Mouse (Mus musculus): ENCODE measurements at regions not wholly inside any gene's neighbourhood (a gene's known extent, or its start where the extent isn't known, plus 50 kb on each side); places are given as distances from the start of the nearest gene placed in this dataset.

GRCm38 (mm10) chr13:107389074-107389473, 367.1 kb upstream of the Kif2a start:
- H3K9ac ChIP-seq (ENCODE audit: low read length) = no peak overlapping the region
- ATAC-seq (ENCODE audit: insufficient read depth, low FRiP score) = no peak
- H3K27me3 ChIP-seq (ENCODE audit: control insufficient read depth, insufficient read depth, low read length) = no peaks in the 10 kb centered on the region
- H3K36me3 ChIP-seq (ENCODE audit: control insufficient read depth, insufficient read depth, low read length) = no peaks in the 10 kb centered on the region
- 53% methylated on average over 3 of the region's 3 CpGs for WGBS
- no peak overlapping the region for H3K27ac ChIP-seq (ENCODE audit: low read length)
- H3K4me3 ChIP-seq (replicated peaks; ENCODE audit: low read length) = no peak overlapping the region
- H3K4me2 ChIP-seq (ENCODE audit: low read depth, low read length) = no peak overlapping the region
- no peaks in the 10 kb centered on the region for H3K4me1 ChIP-seq (ENCODE audit: control insufficient read depth, insufficient read depth, low read length)
- no peaks in the 10 kb centered on the region for H3K9me3 ChIP-seq (replicated peaks; ENCODE audit: control insufficient read depth, low read length)

- no peak overlapping the region for H3K4me2 ChIP-seq (ENCODE audit: low read depth, low read length)
- WGBS = 64% methylated on average over 1 of the region's 1 CpGs
- no peaks in the 10 kb centered on the region for H3K4me1 ChIP-seq (ENCODE audit: control insufficient read depth, insufficient read depth, low read length)
- H3K9me3 ChIP-seq (replicated peaks; ENCODE audit: control insufficient read depth, low read length) = no peaks in the 10 kb centered on the region
- no peak overlapping the region for H3K27ac ChIP-seq (ENCODE audit: low read length)
- H3K27me3 ChIP-seq (ENCODE audit: control insufficient read depth, insufficient read depth, low read length) = no peaks in the 10 kb centered on the region
- H3K36me3 ChIP-seq (ENCODE audit: control insufficient read depth, insufficient read depth, low read length) = no peaks in the 10 kb centered on the region
- H3K4me3 ChIP-seq (replicated peaks; ENCODE audit: low read length) = no peak overlapping the region
- H3K9ac ChIP-seq (ENCODE audit: low read length) = no peak overlapping the region
- ATAC-seq (ENCODE audit: insufficient read depth, low FRiP score) = no peak
Measured at GRCm38 (mm10) chr13:107378076-107378475, 356.1 kb upstream of the Kif2a start.

GRCm38 (mm10) chr13:107372666-107373065, 350.7 kb upstream of the Kif2a start:
- no peaks in the 10 kb centered on the region for H3K4me1 ChIP-seq (ENCODE audit: control insufficient read depth, insufficient read depth, low read length)
- H3K4me2 ChIP-seq (ENCODE audit: low read depth, low read length) = no peak overlapping the region
- no peak overlapping the region for H3K27ac ChIP-seq (ENCODE audit: low read length)
- H3K9me3 ChIP-seq (replicated peaks; ENCODE audit: control insufficient read depth, low read length) = no peaks in the 10 kb centered on the region
- no peaks in the 10 kb centered on the region for H3K36me3 ChIP-seq (ENCODE audit: control insufficient read depth, insufficient read depth, low read length)
- H3K4me3 ChIP-seq (replicated peaks; ENCODE audit: low read length) = no peak overlapping the region
- 86% methylated on average over 3 of the region's 3 CpGs for WGBS
- no peak for ATAC-seq (ENCODE audit: insufficient read depth, low FRiP score)
- H3K27me3 ChIP-seq (ENCODE audit: control insufficient read depth, insufficient read depth, low read length) = no peaks in the 10 kb centered on the region
- no peak overlapping the region for H3K9ac ChIP-seq (ENCODE audit: low read length)

- H3K9me3 ChIP-seq (replicated peaks; ENCODE audit: control insufficient read depth, low read length) = no peaks in the 10 kb centered on the region
- H3K4me1 ChIP-seq (ENCODE audit: control insufficient read depth, insufficient read depth, low read length) = no peaks in the 10 kb centered on the region
- ATAC-seq (ENCODE audit: insufficient read depth, low FRiP score) = no peak
- no peak overlapping the region for H3K4me3 ChIP-seq (replicated peaks; ENCODE audit: low read length)
- H3K36me3 ChIP-seq (ENCODE audit: control insufficient read depth, insufficient read depth, low read length) = no peaks in the 10 kb centered on the region
- no peak overlapping the region for H3K9ac ChIP-seq (ENCODE audit: low read length)
- H3K27me3 ChIP-seq (ENCODE audit: control insufficient read depth, insufficient read depth, low read length) = no peaks in the 10 kb centered on the region
- 34% methylated on average over 17 of the region's 17 CpGs for WGBS
- H3K27ac ChIP-seq (ENCODE audit: low read length) = no peak overlapping the region
- H3K4me2 ChIP-seq (ENCODE audit: low read depth, low read length) = no peak overlapping the region
Measured at GRCm38 (mm10) chr13:107371616-107372582, 350.0 kb upstream of the Kif2a start.

GRCm38 (mm10) chr13:107367639-107368038, 345.7 kb upstream of the Kif2a start:
- Histone ChIP-seq H3K36me3 (ENCODE audit: control insufficient read depth, insufficient read depth, low read length) (no peaks in the 10 kb centered on the region), H3K4me3 (replicated peaks; ENCODE audit: low read length) (no peak overlapping the region), H3K9ac (ENCODE audit: low read length) (no peak overlapping the region), H3K4me2 (ENCODE audit: low read depth, low read length) (no peak overlapping the region), H3K27ac (ENCODE audit: low read length) (no peak overlapping the region), H3K9me3 (replicated peaks; ENCODE audit: control insufficient read depth, low read length) (no peaks in the 10 kb centered on the region), H3K27me3 (ENCODE audit: control insufficient read depth, insufficient read depth, low read length) (no peaks in the 10 kb centered on the region), H3K4me1 (ENCODE audit: control insufficient read depth, insufficient read depth, low read length) (no peaks in the 10 kb centered on the region)
- WGBS = 81% methylated on average over 9 of the region's 9 CpGs
- ATAC-seq (ENCODE audit: insufficient read depth, low FRiP score) = no peak

- H3K9me3 ChIP-seq (replicated peaks; ENCODE audit: control insufficient read depth, low read length) = no peaks in the 10 kb centered on the region
- no peaks in the 10 kb centered on the region for H3K4me1 ChIP-seq (ENCODE audit: control insufficient read depth, insufficient read depth, low read length)
- no peak overlapping the region for H3K4me2 ChIP-seq (ENCODE audit: low read depth, low read length)
- no peak overlapping the region for H3K9ac ChIP-seq (ENCODE audit: low read length)
- no peak overlapping the region for H3K27ac ChIP-seq (ENCODE audit: low read length)
- ATAC-seq (ENCODE audit: insufficient read depth, low FRiP score) = no peak
- H3K27me3 ChIP-seq (ENCODE audit: control insufficient read depth, insufficient read depth, low read length) = no peaks in the 10 kb centered on the region
- WGBS = 66% methylated on average over 6 of the region's 6 CpGs
- H3K36me3 ChIP-seq (ENCODE audit: control insufficient read depth, insufficient read depth, low read length) = no peaks in the 10 kb centered on the region
- H3K4me3 ChIP-seq (replicated peaks; ENCODE audit: low read length) = no peak overlapping the region
Measured at GRCm38 (mm10) chr13:107365766-107366165, 343.8 kb upstream of the Kif2a start.

GRCm38 (mm10) chr13:107365241-107365640, 343.3 kb upstream of the Kif2a start:
- Histone ChIP-seq H3K9ac (ENCODE audit: low read length) (no peak overlapping the region), H3K27me3 (ENCODE audit: control insufficient read depth, insufficient read depth, low read length) (no peaks in the 10 kb centered on the region), H3K9me3 (replicated peaks; ENCODE audit: control insufficient read depth, low read length) (no peaks in the 10 kb centered on the region), H3K4me3 (replicated peaks; ENCODE audit: low read length) (no peak overlapping the region), H3K4me2 (ENCODE audit: low read depth, low read length) (no peak overlapping the region), H3K27ac (ENCODE audit: low read length) (no peak overlapping the region), H3K36me3 (ENCODE audit: control insufficient read depth, insufficient read depth, low read length) (no peaks in the 10 kb centered on the region), H3K4me1 (ENCODE audit: control insufficient read depth, insufficient read depth, low read length) (no peaks in the 10 kb centered on the region)
- ATAC-seq (ENCODE audit: insufficient read depth, low FRiP score) = no peak
- 74% methylated on average over 7 of the region's 7 CpGs for WGBS

- Histone ChIP-seq H3K9ac (ENCODE audit: low read length) (no peak overlapping the region), H3K4me2 (ENCODE audit: low read depth, low read length) (no peak overlapping the region), H3K9me3 (replicated peaks; ENCODE audit: control insufficient read depth, low read length) (no peaks in the 10 kb centered on the region), H3K27ac (ENCODE audit: low read length) (no peak overlapping the region), H3K27me3 (ENCODE audit: control insufficient read depth, insufficient read depth, low read length) (no peaks in the 10 kb centered on the region), H3K4me3 (replicated peaks; ENCODE audit: low read length) (no peak overlapping the region), H3K36me3 (ENCODE audit: control insufficient read depth, insufficient read depth, low read length) (no peaks in the 10 kb centered on the region), H3K4me1 (ENCODE audit: control insufficient read depth, insufficient read depth, low read length) (no peaks in the 10 kb centered on the region)
- WGBS = 58% methylated on average over 8 of the region's 8 CpGs
- no peak for ATAC-seq (ENCODE audit: insufficient read depth, low FRiP score)
Measured at GRCm38 (mm10) chr13:107362806-107363687, 341.1 kb upstream of the Kif2a start.

GRCm38 (mm10) chr13:107340802-107341364, 319.0 kb upstream of the Kif2a start:
- 41% methylated on average over 11 of the region's 11 CpGs for WGBS
- Histone ChIP-seq H3K4me3 (replicated peaks; ENCODE audit: low read length) (no peak overlapping the region), H3K9ac (ENCODE audit: low read length) (no peak overlapping the region), H3K36me3 (ENCODE audit: control insufficient read depth, insufficient read depth, low read length) (no peaks in the 10 kb centered on the region), H3K4me1 (ENCODE audit: control insufficient read depth, insufficient read depth, low read length) (peaks cover 3% of the 10 kb centered on the region), H3K27ac (ENCODE audit: low read length) (peak overlapping the region; percentile 42; the same call in 1 of the 2 replicates), H3K9me3 (replicated peaks; ENCODE audit: control insufficient read depth, low read length) (no peaks in the 10 kb centered on the region), H3K4me2 (ENCODE audit: low read depth, low read length) (no peak overlapping the region), H3K27me3 (ENCODE audit: control insufficient read depth, insufficient read depth, low read length) (no peaks in the 10 kb centered on the region)
- ATAC-seq (ENCODE audit: insufficient read depth, low FRiP score) = no peak
